Mouse (Mus musculus) c-Kit-negative CD71-positive TER-119-positive erythroid progenitor cells, embryonic 14.5 days (primary cell): ENCODE results near the gene Rexo1.
"Not testable (repeated sequence)": the region's sequence is repeated elsewhere in the genome, so short reads cannot be mapped to it uniquely, and the experiment has no call there.

Source experiments
- DNase-seq: peaks from one replicate; pipeline ENCODE4 v3.0.0-alpha.2; 2013; ENCODE audit warnings: low read depth, low spot score

Gene Rexo1

GRCm38 (mm10) chr10:80561116-80561944, at the start of gene Rexo1:
TSS of gene Rexo1 (minus strand) at chr10:80561560.
- peak; percentile 91 for DNase-seq

- no peak for DNase-seq
These were observed 49.7 kb upstream of the Rexo1 start for GRCm38 (mm10) chr10:80611024-80611423.

GRCm38 (mm10) chr10:80610116-80610785, 48.9 kb upstream of the Rexo1 start:
- DNase-seq: no peak

- DNase-seq: no peak
These were observed 48.0 kb upstream of the Rexo1 start for GRCm38 (mm10) chr10:80609269-80609924.

- DNase-seq: no peak
These were observed 47.1 kb upstream of the Rexo1 start for GRCm38 (mm10) chr10:80608435-80608834.

- no peak for DNase-seq
These were observed 45.5 kb upstream of the Rexo1 start for GRCm38 (mm10) chr10:80606737-80607350.

- no peak for DNase-seq
These were observed 44.9 kb upstream of the Rexo1 start for GRCm38 (mm10) chr10:80606306-80606705.

GRCm38 (mm10) chr10:80605721-80606120, 44.4 kb upstream of the Rexo1 start, which contains the start of gene Gm49322:
TSS of gene Gm49322 (plus strand) at chr10:80606021.
- not testable (repeated sequence) for DNase-seq

GRCm38 (mm10) chr10:80604988-80605387, 43.6 kb upstream of the Rexo1 start:
- DNase-seq: no peak

- peak; percentile 77 for DNase-seq
These were observed 42.7 kb upstream of the Rexo1 start for GRCm38 (mm10) chr10:80604001-80604509.

GRCm38 (mm10) chr10:80603364-80603763, 42.0 kb upstream of the Rexo1 start:
- no peak for DNase-seq

- peak; percentile 90 for DNase-seq
These were observed 41.5 kb upstream of the Rexo1 start, which contains the start of the genes Scamp4 and Adat3 for GRCm38 (mm10) chr10:80602698-80603325. TSS of gene Scamp4 (plus strand) at chr10:80602872. TSS of gene Adat3 (plus strand) at chr10:80602880.

- no peak for DNase-seq
These were observed 35.0 kb upstream of the Rexo1 start for GRCm38 (mm10) chr10:80596318-80596717.

GRCm38 (mm10) chr10:80589879-80590854, 28.8 kb upstream of the Rexo1 start, which contains the start of gene Abhd17a:
TSS of gene Abhd17a (minus strand) at chr10:80590341.
- DNase-seq: peak; percentile 95

GRCm38 (mm10) chr10:80589127-80589878, 27.9 kb upstream of the Rexo1 start:
- DNase-seq: no peak

GRCm38 (mm10) chr10:80587305-80587657, 25.9 kb upstream of the Rexo1 start:
- no peak for DNase-seq

GRCm38 (mm10) chr10:80586407-80587304, 25.3 kb upstream of the Rexo1 start:
- DNase-seq: no peak

GRCm38 (mm10) chr10:80585581-80585980, 24.2 kb upstream of the Rexo1 start:
- no peak for DNase-seq
